Mouse (Mus musculus): Measurements from ENCODE around the gene Strap. TPM values are rescaled to one million over a fixed set of nuclear protein-coding genes. Genes with fewer than 3 reads are reported as not detected.

Strap gene
- total and polyA plus RNA-seq, 3 experiments = 109 to 291 (median 245) TPM

GRCm38 (mm10) chr6:137756310-137756709 lies 21.4 kb downstream of the Strap start:
- no peak overlapping the region for H3K9ac ChIP-seq (ENCODE audit: insufficient read depth, low read depth)
- no peak overlapping the region for H3K4me3 ChIP-seq (replicated peaks in 1 of 3; ENCODE audit: low read depth in 2 of 3, low read length in 2 of 3, poor library complexity in 1 of 3)
- in situ Hi-C loops (cut with MboI; ENCODE audit: low pct_ligation_motif_present, low pct_unique_long_range_greater_than_20kb, low sequenced_read_pairs) (no loop called here), dilution Hi-C loops (cut with MboI; ENCODE audit: extremely low pct_ligation_motif_present, extremely low pct_unique_long_range_greater_than_20kb, low sequenced_read_pairs) (no loop called here)
- no peak overlapping the region for H3K4me2 ChIP-seq (ENCODE audit: insufficient read depth, low read depth, poor library complexity, severe bottlenecking)
- H3K27me3 ChIP-seq (replicated peaks) = no peaks in the 10 kb centered on the region
- no peaks in the 10 kb centered on the region for H3K9me3 ChIP-seq (replicated peaks; ENCODE audit: low read length)
- H3K27ac ChIP-seq (ENCODE audit: insufficient read depth, low read depth) = no peak overlapping the region
- peak; percentile 67 for DNase-seq (ENCODE audit: extremely low read depth)
- TF ChIP-seq CTCF (conservative IDR thresholded peaks at IDR 0.05 in 1 of 2, IDR thresholded peaks at IDR 0.05 in 1 of 2; ENCODE audit: low read depth in 2 of 2, low read length in 2 of 2) (peak; percentile 66 to 75), IRF4 (IDR thresholded peaks at IDR 0.05; ENCODE audit: low read depth, low read length) (peak; percentile 32; the same call in 1 of the 2 replicates), ZC3H11A (IDR thresholded peaks at IDR 0.05; ENCODE audit: low read depth, low read length) (no peak; the same call in 1 of the 2 replicates), RAD21 (IDR thresholded peaks at IDR 0.05; ENCODE audit: low read depth, low read length) (peak; percentile 70), ELF1 (IDR thresholded peaks at IDR 0.05; ENCODE audit: low read depth, low read length) (no peak), MYC (IDR thresholded peaks at IDR 0.05; ENCODE audit: low read depth, low read length) (peak; percentile 75), POLR2AphosphoS2 (IDR thresholded peaks at IDR 0.05; ENCODE audit: low read depth, low read length) (no peak), USF2 (conservative IDR thresholded peaks at IDR 0.05; ENCODE audit: low read depth, low read length) (no peak), MAZ (IDR thresholded peaks at IDR 0.05; ENCODE audit: low read depth, low read length) (no peak), NELFE (IDR thresholded peaks at IDR 0.05; ENCODE audit: low read depth, low read length) (no peak), POLR2A (IDR thresholded peaks at IDR 0.05; ENCODE audit: low read depth, low read length) (no peak), BHLHE40 (IDR thresholded peaks at IDR 0.05; ENCODE audit: low read depth, low read length) (peak; percentile 7; the same call in 1 of the 2 replicates), HCFC1 (IDR thresholded peaks at IDR 0.05; ENCODE audit: low read depth, low read length) (no peak), TCF12 (IDR thresholded peaks at IDR 0.05; ENCODE audit: low read depth, low read length) (0 out of 2 replicates have a peak, but pooled peaks have one; percentile 17), CHD2 (IDR thresholded peaks at IDR 0.05; ENCODE audit: low read length) (no peak), SMC3 (IDR thresholded peaks at IDR 0.05; ENCODE audit: low read depth, low read length) (peak; percentile 56), TBP (conservative IDR thresholded peaks at IDR 0.05; ENCODE audit: low read depth, low read length) (no peak), MAX (IDR thresholded peaks at IDR 0.05; ENCODE audit: low read length) (peak; percentile 78)
- H3K36me3 ChIP-seq (replicated peaks in 1 of 2; ENCODE audit: control insufficient read depth in 1 of 2, insufficient read depth in 1 of 2, low read length in 1 of 2) = peaks cover 7 to 28% of the 10 kb centered on the region in 2 experiments
- peaks cover 13% of the 10 kb centered on the region for H3K79me2 ChIP-seq (replicated peaks; ENCODE audit: control insufficient read depth, extremely low read depth, insufficient read depth, poor library complexity, severe bottlenecking)
- peaks cover 3 to 14% of the 10 kb centered on the region in 2 experiments; a peak in 1 of 4 replicates for H3K4me1 ChIP-seq (ENCODE audit: control insufficient read depth in 1 of 2, insufficient read depth in 2 of 2)

GRCm38 (mm10) chr6:137757891-137758290 lies 23.0 kb downstream of the Strap start:
- Histone ChIP-seq H3K27ac (ENCODE audit: insufficient read depth, low read depth) (no peak overlapping the region), H3K9me3 (replicated peaks; ENCODE audit: low read length) (no peaks in the 10 kb centered on the region), H3K9ac (ENCODE audit: insufficient read depth, low read depth) (no peak overlapping the region), H3K79me2 (replicated peaks; ENCODE audit: control insufficient read depth, extremely low read depth, insufficient read depth, poor library complexity, severe bottlenecking) (peaks cover 13% of the 10 kb centered on the region), H3K4me1 (ENCODE audit: control insufficient read depth in 1 of 2, insufficient read depth in 2 of 2) (peaks cover 3 to 14% of the 10 kb centered on the region in 2 experiments; a peak in 1 of 4 replicates), H3K4me3 (replicated peaks in 1 of 3; ENCODE audit: low read depth in 2 of 3, low read length in 2 of 3, poor library complexity in 1 of 3) (no peak overlapping the region), H3K27me3 (replicated peaks) (no peaks in the 10 kb centered on the region), H3K36me3 (replicated peaks in 1 of 2; ENCODE audit: control insufficient read depth in 1 of 2, insufficient read depth in 1 of 2, low read length in 1 of 2) (peaks cover 0 to 21% of the 10 kb centered on the region in 2 experiments), H3K4me2 (ENCODE audit: insufficient read depth, low read depth, poor library complexity, severe bottlenecking) (no peak overlapping the region)
- dilution Hi-C loops (cut with MboI; ENCODE audit: extremely low pct_ligation_motif_present, extremely low pct_unique_long_range_greater_than_20kb, low sequenced_read_pairs) (no loop called here), in situ Hi-C loops (cut with MboI; ENCODE audit: low pct_ligation_motif_present, low pct_unique_long_range_greater_than_20kb, low sequenced_read_pairs) (no loop called here)
- DNase-seq (ENCODE audit: extremely low read depth) = no peak
- TF ChIP-seq MAFK (IDR thresholded peaks at IDR 0.05; ENCODE audit: insufficient replicate concordance, low read length) (no peak), PAX5 (IDR thresholded peaks at IDR 0.05; ENCODE audit: low read length) (no peak), GABPA (IDR thresholded peaks at IDR 0.05; ENCODE audit: insufficient replicate concordance, low read depth, low read length) (no peak), EP300 (IDR thresholded peaks at IDR 0.05; ENCODE audit: low read length) (no peak), MAZ (IDR thresholded peaks at IDR 0.05; ENCODE audit: low read depth, low read length) (no peak), TBP (conservative IDR thresholded peaks at IDR 0.05; ENCODE audit: low read depth, low read length) (no peak), ETS1 (conservative IDR thresholded peaks at IDR 0.05; ENCODE audit: low read depth, low read length) (no peak), TCF12 (IDR thresholded peaks at IDR 0.05; ENCODE audit: low read depth, low read length) (no peak)

Data from CH12.LX (cell line).